Mouse (Mus musculus): ENCODE measurements around the gene Hist1h4h. TPM values are rescaled to one million over a fixed set of nuclear protein-coding genes. Genes with fewer than 3 reads are reported as not detected.
"Not testable (repeated sequence)": the region's sequence is repeated elsewhere in the genome, so short reads cannot be mapped to it uniquely, and the experiment has no call there.

Hist1h4h gene
- total RNA-seq, 2 experiments from 2014 or later, result 473 to 507 TPM

GRCm38 (mm10) chr13:23510127-23510526 lies 20.7 kb upstream of the Hist1h4h start:
- DNase-seq, result no peak

GRCm38 (mm10) chr13:23513517-23513916 lies 17.3 kb upstream of the Hist1h4h start:
- DNase-seq, result no peak

DNA sequence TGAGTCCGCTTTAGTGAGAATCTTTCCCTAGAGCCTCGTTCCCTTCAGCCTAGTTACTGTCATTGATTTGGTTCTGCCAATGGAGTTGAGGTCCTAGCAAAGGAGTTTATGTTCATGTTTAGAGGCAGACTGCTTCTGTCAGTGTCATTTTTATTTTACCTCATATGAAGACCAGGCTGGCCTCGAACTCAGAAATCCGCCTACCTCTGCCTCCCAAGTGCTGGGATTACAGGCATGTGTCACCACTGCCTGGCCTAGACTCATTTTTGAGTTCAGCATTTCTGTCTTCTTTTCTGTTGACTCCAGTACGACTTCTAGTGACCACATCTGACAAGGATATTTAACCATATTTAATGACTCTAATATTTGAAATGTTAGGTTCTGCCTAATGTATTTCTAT lies 15.6 kb upstream of the Hist1h4h start:
- DNase-seq, result no peak

- no peak for DNase-seq
Observed at GRCm38 (mm10) chr13:23515826-23516620, 14.8 kb upstream of the Hist1h4h start.

DNA sequence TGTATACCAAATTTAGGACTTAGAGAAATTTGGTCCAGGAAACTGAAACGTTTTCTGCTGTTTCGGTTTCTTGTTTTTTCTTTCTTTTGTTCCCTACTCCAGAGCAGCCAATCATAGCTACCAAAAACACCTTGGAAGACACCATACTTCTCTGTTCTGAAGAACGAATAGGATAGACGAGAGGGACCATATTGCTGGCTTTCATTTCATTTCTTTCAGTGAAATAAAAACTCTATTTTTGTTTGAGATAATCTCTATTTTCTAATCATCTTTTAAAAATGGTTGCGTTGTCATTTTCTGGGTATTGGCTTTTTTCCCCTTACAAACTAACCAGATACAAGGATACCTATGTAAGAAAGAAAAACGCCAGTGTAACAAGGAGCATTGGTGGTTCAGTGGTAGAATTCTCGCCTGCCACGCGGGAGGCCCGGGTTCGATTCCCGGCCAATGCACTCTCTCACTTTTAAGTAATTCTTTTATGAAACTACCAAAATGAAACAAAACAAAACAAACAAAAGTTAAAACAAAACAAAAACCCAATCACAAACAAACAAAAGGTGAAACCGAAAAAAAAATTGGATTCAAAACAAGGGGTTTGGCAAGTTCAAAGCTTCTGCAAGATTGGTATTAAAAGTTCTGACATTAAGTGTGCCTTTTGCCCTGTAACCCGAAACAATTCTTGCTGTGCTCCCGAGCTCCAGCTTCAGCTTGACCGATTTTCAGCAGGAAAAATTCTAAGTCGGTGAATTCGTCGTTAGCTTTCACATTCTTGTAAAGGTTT lies 13.8 kb upstream of the Hist1h4h start:
- DNase-seq, result peak; percentile 75

DNA sequence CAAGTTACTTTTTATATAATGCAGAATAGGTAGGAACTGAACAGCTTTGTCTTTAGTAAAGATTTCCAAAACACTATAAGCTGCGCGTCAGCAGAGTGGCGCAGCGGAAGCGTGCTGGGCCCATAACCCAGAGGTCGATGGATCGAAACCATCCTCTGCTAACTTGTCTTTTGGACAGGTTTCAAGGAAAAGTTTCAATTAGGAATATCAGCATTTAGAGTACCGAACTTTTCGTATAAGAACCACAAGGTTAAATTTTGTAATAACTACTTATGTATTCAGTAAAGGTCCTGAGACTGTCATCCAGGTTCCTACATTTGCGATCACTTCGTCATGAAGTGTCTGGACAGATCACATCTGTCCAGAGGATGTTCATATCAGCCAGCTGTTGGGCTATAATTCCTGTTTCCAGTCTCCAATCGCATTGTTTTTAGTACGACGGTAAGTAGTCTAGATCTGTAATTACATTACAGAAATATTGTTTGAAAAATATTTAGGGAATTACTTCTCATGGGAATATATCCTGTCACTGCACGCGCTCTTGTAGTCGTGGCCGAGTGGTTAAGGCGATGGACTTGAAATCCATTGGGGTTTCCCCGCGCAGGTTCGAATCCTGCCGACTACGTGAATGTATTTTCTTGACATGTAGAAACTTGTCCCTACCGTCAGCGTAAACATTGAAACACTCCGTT lies 13.1 kb upstream of the Hist1h4h start:
- peak; percentile 76 for DNase-seq

DNA sequence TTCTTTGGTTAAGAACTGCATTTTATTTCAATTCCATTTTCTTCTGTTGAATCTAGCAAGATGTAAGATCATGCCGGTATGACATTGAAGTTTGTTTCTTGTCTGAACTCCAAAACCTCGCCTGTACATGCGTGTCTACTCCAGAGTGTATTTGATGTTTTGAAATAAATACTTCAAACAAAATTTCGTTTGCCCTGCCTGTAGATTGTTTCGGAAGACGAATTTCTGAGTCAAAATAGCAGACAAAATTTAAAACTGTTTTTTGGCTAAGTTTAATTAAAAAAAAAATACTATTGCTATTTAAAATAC lies 12.6 kb upstream of the Hist1h4h start:
- no peak for DNase-seq

DNA sequence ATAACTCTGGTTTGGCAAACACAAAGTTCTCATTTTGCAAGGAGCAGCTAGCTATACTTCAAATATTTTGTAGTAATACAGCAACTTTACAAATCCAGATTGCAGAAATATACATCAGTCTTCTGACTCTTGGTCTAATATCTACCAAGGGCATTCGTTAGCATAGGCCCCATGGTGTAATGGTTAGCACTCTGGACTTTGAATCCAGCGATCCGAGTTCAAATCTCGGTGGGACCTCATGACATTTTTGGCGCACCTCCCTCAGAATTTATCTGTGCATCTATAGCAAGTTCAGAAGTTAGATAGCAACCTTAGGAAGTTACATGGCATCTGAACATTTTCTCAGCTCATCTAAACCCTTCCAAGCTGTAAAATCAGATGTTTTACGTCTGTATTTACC lies 12.0 kb upstream of the Hist1h4h start:
- peak; percentile 53 for DNase-seq

DNA sequence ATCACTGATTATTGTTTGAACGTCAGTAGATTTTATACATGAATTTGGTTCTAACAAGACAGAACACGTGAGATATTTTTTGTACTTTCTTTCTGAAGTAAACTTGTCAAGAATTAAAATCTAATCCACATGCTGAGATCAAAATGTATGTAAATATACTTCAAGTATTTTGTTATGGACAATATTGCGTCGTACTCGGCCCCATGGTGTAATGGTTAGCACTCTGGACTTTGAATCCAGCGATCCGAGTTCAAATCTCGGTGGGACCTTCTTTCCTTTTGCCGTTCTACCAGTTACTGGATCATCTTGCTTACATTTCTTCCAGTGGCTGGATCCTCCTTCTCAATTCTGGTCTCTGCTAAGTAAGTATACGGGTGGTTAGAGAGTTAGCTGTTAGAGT lies 11.4 kb upstream of the Hist1h4h start:
- DNase-seq, result peak; percentile 52

- DNase-seq, result peak; percentile 56
Observed at GRCm38 (mm10) chr13:23521703-23522102, 9.1 kb upstream of the Hist1h4h start.

DNA sequence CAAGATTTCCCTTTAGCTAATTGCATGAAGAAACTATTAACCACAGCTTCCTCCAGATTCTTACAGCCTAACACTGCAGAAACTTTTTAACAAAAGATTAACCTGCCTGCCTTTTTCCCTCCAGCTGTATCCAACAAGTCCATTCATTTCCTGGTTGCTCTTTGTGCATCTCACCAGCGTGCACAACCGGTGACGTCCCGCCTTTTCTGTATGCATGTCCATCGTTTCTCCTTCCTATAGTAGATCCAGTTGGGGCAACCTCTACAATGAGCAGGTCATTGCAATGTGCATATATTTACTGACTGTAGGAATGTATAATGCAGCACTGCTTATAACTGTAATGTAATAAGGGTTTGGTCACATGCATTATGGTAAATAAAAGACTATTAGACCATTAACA lies 6.9 kb upstream of the Hist1h4h start:
- no peak for DNase-seq

GRCm38 (mm10) chr13:23524654-23525053 lies 6.2 kb upstream of the Hist1h4h start:
- DNase-seq, result peak; percentile 76

DNA sequence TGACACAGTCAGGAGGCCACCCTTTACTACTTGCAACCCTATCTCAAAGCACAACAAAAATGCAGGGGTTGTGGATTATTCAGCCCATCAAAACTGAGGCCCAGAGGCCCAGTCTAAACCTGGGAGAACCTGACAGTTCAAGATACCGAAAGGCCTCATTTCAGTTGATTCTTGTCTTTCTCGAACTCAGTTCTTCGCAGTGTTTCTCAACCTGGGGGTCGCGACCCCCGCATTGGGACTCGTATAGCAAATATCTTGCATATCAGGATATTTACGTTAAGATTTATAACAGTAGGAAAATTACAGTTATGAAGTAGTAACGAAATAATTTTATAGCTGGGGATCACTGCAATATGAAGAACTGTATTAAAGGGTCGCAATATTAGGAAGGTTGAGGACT lies 4.9 kb upstream of the Hist1h4h start:
- no peak for DNase-seq

DNA sequence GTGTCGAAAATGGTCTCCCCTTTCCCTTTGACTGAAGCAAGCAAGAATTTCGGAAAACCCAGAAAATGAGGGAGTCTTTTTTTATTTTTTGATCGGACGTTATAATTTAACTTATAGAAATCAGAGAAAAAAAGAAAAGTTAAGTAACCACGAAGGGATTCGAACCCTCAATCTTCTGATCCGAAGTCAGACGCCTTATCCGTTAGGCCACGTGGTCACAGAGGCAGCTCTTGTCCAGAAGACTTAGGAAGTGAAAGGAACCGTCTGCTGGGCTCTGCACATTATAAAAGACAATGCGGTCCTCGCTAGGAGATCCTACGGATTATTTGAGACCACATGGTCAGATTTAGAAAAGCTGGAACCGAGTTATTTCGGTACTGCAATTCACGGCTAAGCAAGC lies 4.5 kb upstream of the Hist1h4h start:
- peak; percentile 87 for DNase-seq

- DNase-seq, result no peak
Observed at GRCm38 (mm10) chr13:23529005-23529404, 1.8 kb upstream of the Hist1h4h start.

DNA sequence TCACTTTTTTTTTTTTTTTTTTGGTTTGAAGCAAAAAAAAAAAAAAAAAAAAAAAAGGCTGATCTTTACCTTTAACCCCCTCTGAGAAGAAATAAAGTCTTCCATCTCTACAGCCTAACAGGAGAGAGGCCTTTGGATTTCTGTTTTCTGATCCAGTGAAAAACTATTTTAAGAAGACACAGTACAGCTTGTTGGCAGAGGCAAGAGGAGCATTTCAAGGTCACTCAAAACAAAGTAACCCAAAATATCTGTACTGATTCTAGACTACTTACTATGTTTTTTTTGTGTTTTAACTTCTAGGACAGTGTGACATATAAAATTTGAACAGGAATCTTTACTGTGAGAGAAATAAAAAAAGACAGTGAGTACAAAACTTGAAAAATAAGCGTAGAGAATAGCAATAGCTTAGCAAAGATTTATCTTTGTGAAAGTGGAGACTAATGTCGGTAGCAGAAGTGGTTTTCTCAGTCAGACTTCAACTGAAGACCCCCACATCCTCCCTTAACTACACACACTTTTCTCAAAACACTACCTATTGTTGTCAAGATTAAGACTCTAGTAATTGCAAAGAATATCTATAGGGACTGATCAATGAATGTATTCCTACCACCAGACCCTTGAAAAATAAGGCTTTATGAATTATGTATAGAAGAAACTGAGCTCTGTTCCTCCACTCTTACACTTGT lies 1.2 kb upstream of the Hist1h4h start:
- no peak for DNase-seq

DNA sequence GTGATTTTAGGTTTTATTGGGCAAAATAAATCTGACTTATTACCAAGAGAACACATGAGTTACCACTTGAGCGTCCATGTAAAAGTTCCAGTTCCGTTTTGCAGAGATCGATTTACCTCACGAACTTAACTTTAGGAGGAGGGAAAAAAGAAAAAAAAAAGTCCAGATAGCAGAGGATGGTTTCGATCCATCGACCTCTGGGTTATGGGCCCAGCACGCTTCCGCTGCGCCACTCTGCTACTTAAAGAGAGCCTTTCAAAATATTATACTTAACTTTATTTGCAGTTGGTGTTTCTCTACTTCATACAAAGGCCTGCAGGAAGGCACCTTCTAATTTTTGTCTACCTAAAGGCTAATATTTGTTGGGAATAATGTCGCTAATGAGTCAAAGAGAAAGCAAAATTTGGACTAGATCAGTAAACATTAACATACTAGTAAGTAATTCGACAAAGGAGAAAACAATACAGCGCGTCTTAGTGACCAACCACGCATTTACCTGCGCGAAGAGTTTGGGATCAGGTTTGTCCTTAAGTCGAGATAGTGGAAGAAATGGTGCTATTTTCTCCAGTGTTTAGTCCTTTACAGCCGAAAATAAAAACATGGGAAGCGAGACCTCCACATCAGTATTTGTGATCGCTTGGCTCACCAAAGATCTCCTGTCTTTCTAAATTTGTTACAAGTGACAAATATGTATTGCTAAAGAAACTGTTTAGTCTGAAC lies 509 bp upstream of the Hist1h4h start:
- DNase-seq, result peak; percentile 47

GRCm38 (mm10) chr13:23532262-23533075 lies 1.6 kb downstream of the Hist1h4h start:
- DNase-seq, result no peak

- not testable (repeated sequence) for DNase-seq
Observed at GRCm38 (mm10) chr13:23533560-23534367, 2.9 kb downstream of the Hist1h4h start, which contains the start of gene Hist1h2af. Hist1h2af (plus strand) TSS chr13:23533906.

Measured in gastrocnemius, postnatal 10 days (tissue).